Mouse (Mus musculus): ENCODE results near the gene Ly6g5b.

GRCm38 (mm10) chr17:35131038-35131437 lies 15.8 kb upstream of the Ly6g5b start:
- TF ChIP-seq CTCF (IDR thresholded peaks at IDR 0.05; ENCODE audit: control insufficient read depth, insufficient read depth, insufficient read length), result no peak
- no peak for TF ChIP-seq MAX (IDR thresholded peaks at IDR 0.05)
- no peak for TF ChIP-seq USF1 (IDR thresholded peaks at IDR 0.05; ENCODE audit: low read depth)
- TF ChIP-seq MYOD1 (IDR thresholded peaks at IDR 0.05; ENCODE audit: control insufficient read depth, insufficient read length, low read depth), result no peak

All from C2C12 (cell line).